In genomic region chr7:79591812-79592731, GRCm38 (mm10) we compare ENCODE assay signal across 8 mouse cellular contexts. TPM values are rescaled to one million over a fixed set of nuclear protein-coding genes. Genes with fewer than 3 reads are reported as not detected.
DNase-seq lines count a peak whose midpoint lies in the region; ATAC-seq lines count a peak whose summit lies in the region.

No protein-coding gene starts in this region.

- peak overlapping the region; percentile 35 for H3K4me3 ChIP-seq in embryonic facial prominence, embryonic 12.5 days
- peak overlapping the region; percentile 30 for H3K4me3 ChIP-seq in intestine, embryonic 14.5 days (ENCODE audit: low read depth, low read length)
- peak overlapping the region; percentile 50 for H3K4me3 ChIP-seq in limb, embryonic 10.5 days
- peak overlapping the region; percentile 42 for H3K4me3 ChIP-seq in neural tube, embryonic 13.5 days

- ATAC-seq in embryonic facial prominence, embryonic 12.5 days (ENCODE audit: insufficient number of reproducible peaks, insufficient read depth, low FRiP score, low TSS enrichment), result no peak
- no peak for ATAC-seq in intestine, embryonic 14.5 days (replicated peaks; ENCODE audit: low FRiP score, low TSS enrichment, low read depth)
- ATAC-seq in neural tube, embryonic 13.5 days (ENCODE audit: low read depth), result peak; percentile 73

- no peak overlapping the region for H3K27ac ChIP-seq in embryonic facial prominence, embryonic 12.5 days
- H3K27ac ChIP-seq in intestine, embryonic 14.5 days (ENCODE audit: low read depth), result no peak overlapping the region
- no peak overlapping the region for H3K27ac ChIP-seq in limb, embryonic 10.5 days
- H3K27ac ChIP-seq in neural tube, embryonic 13.5 days (replicated peaks), result peak overlapping the region; percentile 94

- H3K9ac ChIP-seq in embryonic facial prominence, embryonic 12.5 days, result peak overlapping the region; percentile 34; the same call in 1 of the 2 replicates
- H3K9ac ChIP-seq in intestine, embryonic 14.5 days (ENCODE audit: low read length), result no peak overlapping the region
- peak overlapping the region; percentile 73 for H3K9ac ChIP-seq in neural tube, embryonic 13.5 days

- H3K4me2 ChIP-seq in embryonic facial prominence, embryonic 12.5 days (replicated peaks), result peak overlapping the region; percentile 60
- peak overlapping the region; percentile 57 for H3K4me2 ChIP-seq in intestine, embryonic 14.5 days (ENCODE audit: low read length)
- peak overlapping the region; percentile 68 for H3K4me2 ChIP-seq in neural tube, embryonic 13.5 days

- 1% methylated on average over 42 of the region's 42 CpGs for WGBS in embryonic facial prominence, embryonic 12.5 days
- WGBS in intestine, embryonic 14.5 days, result under 1% methylated on average over 41 of the region's 42 CpGs
- under 1% methylated on average over 42 of the region's 42 CpGs for WGBS in limb, embryonic 10.5 days
- WGBS in neural tube, embryonic 13.5 days, result 1% methylated on average over 42 of the region's 42 CpGs

- H3K4me1 ChIP-seq in embryonic facial prominence, embryonic 12.5 days, result 0 out of 2 replicates have a peak, but pooled peaks cover 13% of the 10 kb centered on the region
- H3K4me1 ChIP-seq in intestine, embryonic 14.5 days (replicated peaks; ENCODE audit: control insufficient read depth, insufficient read depth, low read length), result 0 out of 2 replicates have a peak, but pooled peaks cover 5% of the 10 kb centered on the region
- peaks cover 18% of the 10 kb centered on the region for H3K4me1 ChIP-seq in limb, embryonic 10.5 days
- H3K4me1 ChIP-seq in neural tube, embryonic 13.5 days (replicated peaks), result peaks cover 53% of the 10 kb centered on the region

- 0 out of 2 replicates have a peak, but pooled peaks cover 6% of the 10 kb centered on the region for H3K9me3 ChIP-seq in embryonic facial prominence, embryonic 12.5 days
- peaks cover 5% of the 10 kb centered on the region for H3K9me3 ChIP-seq in intestine, embryonic 14.5 days (ENCODE audit: control insufficient read depth, low read length)
- no peaks in the 10 kb centered on the region for H3K9me3 ChIP-seq in limb, embryonic 10.5 days (replicated peaks)
- H3K9me3 ChIP-seq in neural tube, embryonic 13.5 days, result peaks cover 5% of the 10 kb centered on the region; the same call in 1 of the 2 replicates

- no peaks in the 10 kb centered on the region for H3K36me3 ChIP-seq in embryonic facial prominence, embryonic 12.5 days
- no peaks in the 10 kb centered on the region for H3K36me3 ChIP-seq in intestine, embryonic 14.5 days (ENCODE audit: control insufficient read depth, insufficient read depth, low read length)
- H3K36me3 ChIP-seq in limb, embryonic 10.5 days, result no peaks in the 10 kb centered on the region
- H3K36me3 ChIP-seq in neural tube, embryonic 13.5 days, result no peaks in the 10 kb centered on the region

- peak; percentile 8 for DNase-seq in thymus, postnatal 0 days (ENCODE audit: low spot score)
- DNase-seq in thymus, adult 18-20 months, result no peak
- DNase-seq in intestine, embryonic 14.5 days (ENCODE audit: low spot score), result peak; percentile 68
- peak; percentile 61 for DNase-seq in limb, embryonic 10.5 days (ENCODE audit: low spot score)
- no peak for DNase-seq in urinary bladder, postnatal 10 days (ENCODE audit: low spot score)
- no peak for DNase-seq in ovary, postnatal 36 days (ENCODE audit: low spot score)

- peaks cover 84% of the 10 kb centered on the region for H3K27me3 ChIP-seq in embryonic facial prominence, embryonic 12.5 days
- H3K27me3 ChIP-seq in intestine, embryonic 14.5 days (replicated peaks; ENCODE audit: control insufficient read depth, insufficient read depth, low read length), result peaks cover 81% of the 10 kb centered on the region
- H3K27me3 ChIP-seq in limb, embryonic 10.5 days (ENCODE audit: low read depth, poor library complexity, severe bottlenecking), result peaks cover 88% of the 10 kb centered on the region
- peaks cover 54% of the 10 kb centered on the region for H3K27me3 ChIP-seq in neural tube, embryonic 13.5 days

RNA-seq across cellular contexts. Expression of gene Rhcg, which starts 25.4 kb away (rescaled TPM):
- 0.57 and 0.82 TPM in 2 replicates for polyA plus RNA-seq in thymus, postnatal 0 days (2015; fragmentation: Nextera tagmentation; extraction: Ambion mirVana)
- polyA plus RNA-seq in embryonic facial prominence, embryonic 12.5 days (2016; fragmentation: Nextera tagmentation; extraction: Ambion mirVana), result 0.10 and 0.29 TPM in 2 replicates
- 0.08 TPM in 1 of 2 replicates, not detected in the other for polyA plus RNA-seq in intestine, embryonic 14.5 days (2014; fragmentation: Nextera tagmentation; extraction: Ambion mirVana)
- not detected in 2 replicates for polyA plus RNA-seq in limb, embryonic 10.5 days (2016; fragmentation: Nextera tagmentation; extraction: Ambion mirVana)
- 3.4 and 6.8 TPM in 2 replicates for polyA plus RNA-seq in neural tube, embryonic 13.5 days (2015; fragmentation: Nextera tagmentation; extraction: Ambion mirVana)

Comparison
In these comparisons a context has a peak if more than half of its experiments do, and no peak if none do; other contexts are left out.
1. DNase-seq: peak in thymus, postnatal 0 days (single experiment), intestine, embryonic 14.5 days (single experiment) and limb, embryonic 10.5 days (single experiment); none in thymus, adult 18-20 months (0 of 2), urinary bladder, postnatal 10 days (single experiment) and ovary, postnatal 36 days (single experiment).
2. Peak in every context shown above with its lines, with median percentiles within 50 percentile points of each other: H3K4me2 ChIP-seq and H3K4me3 ChIP-seq.